Mouse (Mus musculus) urinary bladder, postnatal 25 days (tissue): ENCODE results near the gene Retsat.

ENCODE experiments used
- DNase-seq: peaks from one replicate; pipeline ENCODE4 v3.0.0; 2022; ENCODE audit warnings: low spot score

Retsat gene

DNA sequence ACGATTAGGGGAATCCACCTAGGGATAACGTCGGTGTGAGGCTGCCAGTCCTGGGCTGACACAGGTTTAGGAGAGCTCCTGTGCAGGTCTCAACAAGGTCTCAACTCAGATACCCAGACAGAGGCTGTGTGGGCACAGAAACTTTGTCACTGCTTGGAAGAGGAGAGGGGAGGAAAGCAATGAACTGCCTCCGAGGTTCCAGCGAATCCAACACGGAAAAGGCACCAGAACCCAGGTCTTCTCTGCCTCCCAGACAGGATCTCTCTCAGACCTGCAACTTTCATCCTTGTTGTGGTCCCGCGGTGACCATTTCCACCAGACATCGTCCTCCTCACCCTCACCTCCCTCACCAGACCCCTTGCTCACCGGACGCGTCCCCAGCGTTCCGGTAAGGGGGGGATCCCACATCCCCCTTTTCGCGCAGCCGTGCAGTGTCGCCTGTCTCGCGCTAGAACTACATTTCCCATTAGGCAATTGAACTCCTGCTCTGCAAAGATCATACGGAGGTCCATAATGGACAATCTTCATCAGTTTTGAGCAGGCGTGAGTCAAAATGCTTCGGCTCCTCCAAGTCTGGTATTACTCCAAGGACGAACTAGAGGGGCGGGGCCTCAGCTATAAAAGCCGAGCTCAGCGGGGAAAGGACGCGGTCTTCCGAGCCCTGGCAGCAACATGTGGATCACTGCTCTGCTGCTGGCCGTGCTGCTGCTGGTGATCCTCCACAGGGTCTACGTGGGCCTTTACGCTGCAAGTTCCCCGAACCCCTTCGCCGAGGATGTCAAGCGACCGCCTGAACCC lies at the start of gene Retsat, which contains the start of gene Elmod3:
Gene Retsat (plus strand): TSS at position 520 of the 798 bp plus-strand sequence.
Gene Elmod3 (minus strand): TSS at position 458 of the 798 bp plus-strand sequence.
- peak; percentile 89 for DNase-seq

DNA sequence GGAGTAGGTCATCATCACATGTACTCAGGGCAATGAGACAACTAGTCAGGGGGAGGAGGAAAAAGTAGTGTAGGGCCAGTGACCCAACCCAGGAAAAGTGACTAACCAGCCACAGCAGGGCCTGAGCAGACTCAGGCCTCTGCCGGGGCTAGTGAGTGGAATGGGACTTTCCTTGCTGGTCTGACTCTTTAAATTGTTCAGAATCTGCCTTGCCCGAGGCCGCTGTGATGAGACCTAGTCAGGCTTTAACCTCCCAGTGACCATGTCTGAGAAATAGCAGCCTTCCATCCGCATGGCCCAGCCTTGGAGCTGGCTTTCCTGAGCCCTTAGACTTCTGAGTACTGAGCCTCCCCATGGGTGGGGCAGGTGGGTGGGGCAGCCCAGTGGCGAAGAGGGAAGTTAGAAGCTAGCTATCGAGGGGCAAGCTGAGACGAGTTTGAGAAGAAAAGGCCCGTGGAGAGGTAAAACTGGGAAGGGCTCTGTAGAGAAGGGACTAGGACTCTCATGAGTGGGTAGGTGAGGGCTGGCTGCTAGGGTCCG lies 49.2 kb upstream of the Retsat start:
- DNase-seq, result peak; percentile 65

DNA sequence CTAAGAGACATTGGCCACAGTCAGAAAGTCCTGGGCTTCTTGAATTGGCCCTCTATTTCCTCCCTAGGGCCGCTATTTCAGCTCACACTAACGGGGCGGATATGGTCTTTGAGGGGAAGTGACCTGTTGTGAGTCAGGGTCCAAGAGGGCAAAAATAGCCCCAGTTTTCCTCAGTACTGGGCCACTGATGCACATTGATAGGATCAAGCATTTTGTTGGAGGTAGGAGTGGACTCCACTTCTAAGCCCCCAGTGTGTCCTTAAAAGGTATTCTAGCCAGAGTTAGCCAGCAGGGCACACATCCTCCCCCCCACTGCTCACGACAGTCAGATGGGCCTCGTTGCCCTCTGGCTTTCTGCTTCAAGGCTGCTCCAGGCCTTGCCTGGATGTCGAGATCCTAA lies 48.2 kb upstream of the Retsat start:
- DNase-seq, result no peak

DNA sequence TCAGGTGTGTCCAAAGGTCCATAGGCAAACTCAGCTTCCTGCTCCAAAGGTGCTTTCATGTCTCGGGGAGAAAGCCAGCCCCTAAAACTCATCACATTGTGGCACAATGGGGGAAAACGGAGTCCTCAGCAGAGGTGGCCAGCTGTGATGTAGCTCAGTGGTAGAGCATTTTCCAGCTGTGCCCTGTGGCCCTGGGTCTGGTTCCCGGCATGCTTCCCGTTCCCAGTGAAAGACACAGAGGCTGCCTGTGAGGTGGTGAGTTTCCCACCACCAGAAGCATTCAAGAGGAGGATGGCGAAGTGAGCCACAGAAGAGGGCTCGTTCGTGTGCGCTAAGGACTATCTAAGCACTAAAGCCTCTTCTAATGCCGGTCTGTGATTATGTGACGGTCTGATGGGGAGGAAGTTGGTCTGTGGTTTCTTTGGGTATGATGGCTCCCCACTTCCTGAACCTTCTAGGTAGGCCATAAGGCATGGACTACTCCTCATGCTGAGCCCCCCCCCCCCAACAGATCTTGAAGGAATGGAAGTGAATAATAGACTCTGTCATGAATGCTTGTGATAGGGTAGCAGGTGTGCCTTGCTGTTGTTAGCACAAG lies 47.7 kb upstream of the Retsat start:
- DNase-seq, result no peak

DNA sequence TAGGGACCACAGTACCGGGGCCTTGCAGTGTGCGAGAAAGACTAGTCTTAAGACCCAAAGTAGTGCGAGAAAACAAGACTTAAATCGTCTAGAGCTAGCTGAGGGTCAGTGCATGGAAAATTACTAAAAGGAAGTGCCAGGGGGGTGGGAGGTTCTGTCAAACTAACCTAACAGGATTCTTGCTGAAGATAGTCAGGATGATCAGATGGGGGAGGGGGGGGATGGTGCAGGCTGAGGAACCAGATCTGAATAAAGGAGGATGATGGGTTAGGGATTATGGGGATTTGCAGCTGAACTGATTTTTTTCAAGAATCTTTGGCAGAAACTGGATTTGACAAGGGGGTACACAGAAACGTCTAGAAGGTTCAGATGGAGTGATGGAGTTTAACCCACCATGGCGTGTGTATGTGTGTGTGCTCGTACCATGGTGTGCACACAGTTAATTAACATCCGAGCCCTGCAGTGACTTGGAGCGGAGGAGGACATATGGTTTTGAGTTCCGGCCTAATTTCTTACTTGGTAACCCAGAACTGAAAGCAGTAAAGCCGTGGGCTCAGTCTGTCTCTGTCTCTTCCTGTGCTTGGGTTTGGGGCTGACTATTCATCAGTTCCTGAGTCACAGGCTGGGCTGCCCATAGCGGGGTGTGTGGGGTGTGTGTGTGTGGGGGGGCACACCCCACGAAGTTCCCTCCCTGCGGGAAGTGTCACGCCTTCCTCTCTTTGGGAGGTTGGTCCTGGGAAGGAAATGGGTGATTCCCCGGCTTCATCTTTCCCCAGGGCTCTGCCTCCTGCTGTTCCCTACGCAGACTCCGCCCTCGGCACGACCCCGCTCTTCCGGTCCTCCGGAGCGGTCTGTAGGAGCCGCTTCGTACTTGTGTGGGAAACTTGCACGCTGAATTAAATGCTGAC lies 45.9 kb upstream of the Retsat start:
- DNase-seq, result peak; percentile 48

DNA sequence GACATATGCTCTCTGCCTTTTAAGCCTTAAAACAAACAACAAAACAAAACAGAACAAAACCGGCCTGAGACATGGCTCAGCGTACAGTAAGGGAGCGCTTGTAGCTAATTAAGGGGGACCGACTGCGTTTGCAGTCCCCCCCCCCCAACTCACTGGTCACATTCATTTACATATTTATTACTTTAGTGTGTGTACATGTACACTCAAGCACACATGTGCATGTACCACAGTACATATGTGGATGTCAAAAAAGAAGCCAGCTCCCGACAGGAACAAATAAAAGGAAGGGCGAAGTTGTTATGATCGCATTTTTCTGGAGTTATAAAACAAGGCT lies 45.2 kb upstream of the Retsat start:
- DNase-seq, result no peak

DNA sequence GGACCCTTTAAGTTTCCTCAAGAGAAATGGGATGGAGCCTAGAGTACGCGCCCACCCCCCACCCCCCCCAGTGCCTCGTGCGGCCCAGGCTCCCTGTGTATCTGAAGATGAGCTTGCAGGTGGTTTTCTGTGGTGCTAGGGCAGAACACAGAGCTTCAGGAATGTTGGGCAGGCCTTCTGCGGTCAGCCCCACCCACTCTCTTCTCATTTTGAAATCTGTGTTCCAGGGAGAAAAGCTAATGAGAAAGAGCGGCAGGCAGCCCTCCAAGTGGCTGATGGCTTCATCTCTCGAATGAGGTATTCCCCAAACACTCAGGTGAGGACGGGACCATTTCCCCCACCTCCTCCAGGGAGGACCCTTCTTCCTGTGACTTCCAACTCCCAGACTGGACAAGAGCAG lies 37.5 kb upstream of the Retsat start:
- no peak for DNase-seq

DNA sequence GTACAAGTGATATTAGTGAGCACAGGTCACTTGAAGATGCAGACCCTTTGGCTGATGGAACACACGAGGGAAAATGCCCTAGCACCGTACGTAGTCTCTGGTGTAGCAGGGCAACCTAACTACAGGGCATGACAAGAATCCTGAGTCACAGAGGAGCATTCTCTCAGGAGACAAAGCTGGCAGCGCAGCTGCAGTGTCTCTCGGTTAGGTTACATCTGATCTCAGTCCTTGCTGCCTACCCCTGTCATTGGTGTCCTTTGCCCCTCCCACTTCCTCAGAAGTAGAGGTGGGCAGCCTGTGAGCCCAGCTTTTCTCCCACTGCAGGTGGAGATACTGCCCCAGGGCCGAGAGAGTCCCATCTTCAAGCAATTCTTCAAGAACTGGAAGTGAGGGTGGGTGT lies 35.8 kb upstream of the Retsat start:
- DNase-seq, result no peak

DNA sequence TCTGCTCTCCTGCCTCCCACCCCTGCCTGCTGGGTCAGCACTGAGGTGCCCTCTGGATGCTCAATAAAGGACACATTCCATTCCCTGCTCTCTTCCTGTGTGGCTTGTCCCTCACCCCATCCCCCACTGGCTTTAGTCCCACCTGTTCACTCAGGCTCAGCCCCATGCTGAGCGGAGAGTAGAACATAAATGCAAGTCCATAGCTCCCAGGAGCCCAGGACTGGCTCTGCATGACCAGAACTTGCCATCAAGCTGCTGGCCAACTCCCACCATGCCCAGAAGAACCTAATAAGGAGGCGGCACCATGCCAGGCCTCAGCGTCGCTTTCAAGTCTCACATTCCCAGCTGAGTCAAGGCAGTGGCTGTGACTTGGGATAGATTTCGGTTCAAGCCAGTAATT lies 35.4 kb upstream of the Retsat start:
- no peak for DNase-seq

DNA sequence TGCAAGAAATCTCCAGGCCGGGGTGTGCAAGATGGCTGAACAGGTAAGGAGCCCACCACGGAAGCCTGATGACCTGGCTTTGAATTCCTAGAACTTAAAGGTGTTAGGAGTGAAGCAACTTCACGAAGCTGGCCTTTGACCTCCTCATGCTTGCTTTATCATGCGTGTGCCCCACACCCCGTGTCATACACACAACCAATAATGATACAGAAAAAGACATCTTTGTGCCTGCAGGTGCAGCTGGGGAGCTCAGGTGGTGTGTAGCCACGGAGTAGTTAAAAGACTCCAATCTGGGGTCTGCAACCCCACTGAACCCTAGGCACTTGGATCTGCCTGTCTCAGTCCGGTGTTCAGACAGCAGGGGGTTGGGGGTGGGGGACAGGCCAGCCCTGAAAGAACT lies 32.8 kb upstream of the Retsat start:
- no peak for DNase-seq

DNA sequence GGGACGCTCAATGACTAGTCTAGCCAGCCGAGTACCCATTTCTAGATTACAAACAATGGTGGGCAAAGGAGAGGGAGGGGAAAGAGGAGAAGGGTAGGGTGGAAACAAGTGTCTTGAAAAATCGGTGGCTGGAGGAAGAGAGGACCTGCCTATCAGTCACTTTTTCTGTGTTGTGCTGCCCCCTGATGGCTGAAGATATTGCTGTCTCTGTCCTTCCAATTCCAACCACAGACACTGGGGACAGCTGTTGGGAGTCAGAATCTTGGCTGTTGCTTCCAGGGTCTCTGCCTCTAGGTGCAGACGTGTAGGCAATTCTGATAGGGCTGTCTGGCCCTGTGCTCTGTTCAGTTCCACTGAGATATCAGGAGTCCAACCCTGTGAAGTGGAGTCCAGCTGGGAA lies 32.2 kb upstream of the Retsat start:
- DNase-seq, result peak; percentile 85

DNA sequence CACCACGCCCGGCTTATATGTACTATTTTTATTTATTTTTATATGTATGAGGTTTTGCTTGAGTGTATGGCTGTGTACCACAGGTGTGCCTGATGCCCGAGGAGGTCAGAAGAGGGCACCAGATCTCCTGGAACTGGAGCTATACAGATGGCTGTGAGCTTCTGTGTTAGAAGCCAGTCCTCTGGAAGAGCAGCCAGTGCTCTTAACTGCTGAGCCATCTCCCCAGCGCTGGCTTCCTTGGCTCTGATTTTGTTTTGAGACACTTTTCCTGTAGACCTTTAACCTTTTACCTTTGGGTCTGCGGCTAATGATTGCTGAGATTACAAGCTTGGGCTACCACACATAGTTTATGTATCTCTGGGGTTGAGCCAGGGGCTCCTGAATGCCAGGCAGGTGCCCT lies 30.8 kb upstream of the Retsat start:
- DNase-seq, result no peak

DNA sequence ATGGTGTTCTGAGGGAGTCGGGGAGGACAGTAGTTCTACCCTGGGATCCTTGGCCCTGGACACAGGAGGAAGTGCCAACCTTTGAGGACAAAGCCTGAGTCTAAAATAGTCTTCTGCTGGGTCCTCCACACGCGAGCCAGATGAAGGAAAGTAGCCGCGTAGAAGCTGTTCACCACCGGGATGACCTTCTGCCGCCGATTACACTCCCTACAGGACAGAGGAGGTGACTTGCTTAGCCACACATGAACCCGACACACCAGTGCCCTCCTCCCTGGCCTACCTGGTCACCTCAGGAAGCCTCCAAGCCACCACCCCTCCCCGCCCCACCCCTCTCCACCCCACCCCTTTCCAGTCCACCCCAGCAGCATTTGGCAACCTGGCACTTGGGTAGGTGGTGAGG lies 29.5 kb upstream of the Retsat start:
- DNase-seq, result no peak

DNA sequence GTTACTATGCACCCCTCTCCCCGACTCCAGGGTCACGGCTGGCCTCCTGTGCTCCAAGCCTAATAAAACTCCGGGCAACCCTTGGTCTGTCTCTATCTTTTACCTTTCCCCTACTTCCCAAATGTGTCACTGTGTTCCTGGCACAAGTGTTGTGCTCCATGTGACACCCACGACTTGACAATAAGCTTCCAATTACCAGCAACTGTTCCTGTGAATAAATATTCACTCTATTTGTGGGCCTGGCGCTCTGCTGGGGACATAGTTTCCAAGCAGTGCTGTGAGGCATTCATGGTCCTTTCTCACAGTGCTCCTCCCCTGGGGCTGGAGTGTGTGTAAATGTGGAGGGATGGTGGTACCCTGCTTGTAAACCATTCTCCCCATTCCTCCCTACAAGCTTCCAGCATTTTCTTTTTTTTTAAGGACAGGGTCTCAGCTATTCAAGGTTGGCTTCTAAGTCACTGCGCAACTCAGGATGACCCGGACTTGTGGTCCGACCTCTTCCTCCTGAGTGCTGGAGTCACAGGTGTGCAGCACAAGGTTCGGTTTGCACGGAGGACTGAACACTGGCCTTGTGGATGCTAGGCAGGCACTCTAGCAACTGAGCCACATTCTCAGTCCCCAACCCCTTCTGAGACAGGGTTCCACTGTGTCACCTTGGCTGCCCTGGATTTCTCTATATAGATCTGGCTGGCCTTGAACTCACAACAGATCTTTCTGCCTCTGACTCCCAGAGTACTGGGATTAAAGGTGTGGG lies 27.5 kb upstream of the Retsat start:
- no peak for DNase-seq

DNA sequence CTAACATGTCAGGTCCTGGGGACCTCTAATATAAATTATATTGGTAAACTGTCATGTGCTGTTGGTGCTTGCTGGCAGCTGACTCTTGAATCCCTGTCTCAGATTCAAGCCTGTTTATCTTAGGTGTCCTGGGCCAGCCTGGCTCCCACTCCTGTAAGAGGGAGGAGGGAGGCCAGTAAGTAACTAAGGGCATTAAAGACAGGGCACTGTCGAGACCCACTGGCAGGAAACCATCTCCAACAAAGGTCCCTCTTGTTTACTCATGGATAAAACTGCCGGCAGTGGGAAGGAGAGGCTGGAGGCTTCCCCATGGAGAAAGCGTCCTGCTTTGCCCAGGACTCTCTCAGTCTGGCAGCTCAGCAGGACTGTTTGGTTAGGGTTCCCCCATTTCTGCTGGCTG lies 26.4 kb upstream of the Retsat start:
- DNase-seq, result no peak

DNA sequence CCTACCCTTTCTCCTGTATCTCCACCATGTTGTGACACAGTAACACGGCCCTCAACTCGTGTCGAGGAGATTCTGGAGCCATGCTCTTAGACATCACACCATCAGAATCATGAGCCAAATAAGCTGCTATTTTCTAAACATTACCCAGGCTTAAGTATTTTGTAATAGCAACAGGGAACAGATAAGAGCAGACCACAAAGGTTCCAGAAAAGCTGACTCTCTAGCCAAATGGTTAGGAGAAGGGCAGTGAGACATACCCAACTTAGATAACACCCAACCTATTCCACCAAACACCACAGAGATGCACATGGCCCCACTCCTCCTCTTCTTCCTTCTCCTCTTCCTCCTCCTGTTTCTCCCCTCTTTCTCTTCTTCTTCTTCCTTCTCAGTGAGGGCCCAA lies 22.2 kb upstream of the Retsat start:
- DNase-seq, result no peak

DNA sequence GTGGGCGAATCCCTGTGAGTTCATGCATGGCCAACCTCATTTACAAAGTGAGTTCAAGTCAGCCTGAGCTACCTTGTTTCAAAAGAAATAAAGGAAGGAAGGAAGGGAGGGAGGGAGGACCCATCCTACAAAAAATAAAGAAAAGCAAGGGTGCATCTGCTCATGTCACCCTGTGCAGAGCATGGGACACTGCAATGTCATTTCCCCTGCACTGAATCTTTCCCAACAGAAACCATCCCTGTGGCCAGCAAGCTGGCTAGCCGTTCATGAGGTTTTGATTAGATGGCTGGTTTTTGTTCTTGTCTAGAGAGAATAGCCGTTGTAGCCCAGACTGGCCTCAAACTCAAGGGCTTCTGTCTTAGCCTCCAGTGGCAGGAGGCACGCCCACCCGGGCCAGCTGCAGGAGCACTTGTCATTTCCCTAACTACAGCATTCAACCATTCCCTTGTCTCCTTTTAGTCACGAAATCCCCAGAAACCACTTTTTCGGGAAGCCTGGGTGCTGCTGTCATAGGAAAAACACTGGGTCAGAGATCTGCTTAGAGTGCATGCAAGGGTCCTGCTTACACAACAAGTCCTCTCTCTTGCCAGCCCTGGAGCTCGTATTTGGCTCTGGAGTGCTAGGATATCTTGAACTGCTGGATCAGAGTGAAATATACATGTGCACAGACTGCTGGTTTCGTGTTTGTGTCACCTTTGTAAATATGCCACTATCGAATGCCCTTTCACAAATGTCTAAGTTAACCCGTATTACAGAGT lies 16.5 kb upstream of the Retsat start:
- DNase-seq, result no peak

DNA sequence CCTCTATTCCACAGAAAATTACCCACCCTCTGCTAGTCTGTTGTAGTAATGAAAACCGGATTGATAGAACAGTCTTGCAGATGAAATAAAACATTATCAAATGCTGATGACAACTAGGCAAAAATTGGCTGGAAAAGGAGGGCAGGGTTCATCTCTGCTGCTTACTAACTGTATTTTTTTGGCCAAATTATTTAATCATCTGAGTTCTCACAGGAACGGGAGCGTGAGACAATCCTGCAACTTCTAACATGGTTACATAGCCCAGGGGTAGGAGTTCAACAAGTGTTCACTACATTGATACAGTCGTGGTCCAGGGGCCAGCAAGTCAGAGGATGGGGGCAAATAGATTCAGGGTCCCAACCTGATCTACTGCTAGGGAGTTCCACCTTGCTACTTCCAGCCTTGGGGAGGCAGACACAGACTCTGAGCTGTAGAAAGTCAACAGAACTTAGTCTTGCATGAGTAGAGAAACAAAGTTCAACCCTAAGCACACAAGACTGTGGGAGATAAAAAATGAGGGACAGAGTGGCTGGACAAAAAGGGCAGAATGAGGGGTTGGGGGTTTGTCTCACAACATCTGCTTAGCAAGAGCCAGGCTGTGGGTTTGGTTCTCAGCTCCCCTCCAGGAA lies 14.9 kb upstream of the Retsat start:
- no peak for DNase-seq

DNA sequence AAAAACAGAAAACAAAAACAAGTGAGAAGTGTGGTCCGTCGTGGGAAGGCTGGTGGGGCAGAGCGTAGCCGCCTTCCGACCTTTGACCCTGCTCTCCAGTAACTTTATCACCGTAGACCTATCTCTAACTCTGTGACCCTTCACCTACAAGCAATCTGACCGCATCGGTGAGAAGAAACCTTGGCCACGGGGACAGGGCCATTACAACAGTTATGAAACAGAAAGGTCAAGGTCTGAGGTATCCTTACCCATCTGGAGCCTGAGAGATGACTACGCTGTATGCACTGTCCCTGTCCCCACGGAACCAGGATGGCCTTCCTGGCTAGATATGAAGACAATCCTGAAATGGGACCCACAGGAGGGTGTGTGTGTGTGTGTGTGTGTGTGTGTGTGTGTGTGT lies 14.1 kb upstream of the Retsat start:
- DNase-seq, result no peak

DNA sequence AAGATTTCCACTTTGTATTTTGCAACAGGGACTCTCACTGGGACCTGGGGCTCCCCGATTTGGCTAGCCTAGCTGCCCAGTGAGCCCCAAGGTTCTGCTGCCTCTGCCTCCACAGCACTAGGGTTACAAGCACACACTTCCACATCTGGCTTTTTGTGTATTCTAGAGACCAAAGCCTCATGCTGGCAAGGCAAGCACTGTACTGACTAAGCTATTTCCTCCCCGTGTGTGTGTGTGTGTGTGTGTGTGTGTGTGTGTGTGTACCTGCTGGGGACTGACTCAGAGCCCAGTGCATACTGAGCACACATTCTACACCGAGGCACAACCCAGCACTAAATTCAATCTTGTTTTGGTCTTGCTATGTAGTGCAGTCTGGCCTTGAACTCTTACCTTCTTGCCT lies 11.6 kb upstream of the Retsat start:
- DNase-seq, result no peak

DNA sequence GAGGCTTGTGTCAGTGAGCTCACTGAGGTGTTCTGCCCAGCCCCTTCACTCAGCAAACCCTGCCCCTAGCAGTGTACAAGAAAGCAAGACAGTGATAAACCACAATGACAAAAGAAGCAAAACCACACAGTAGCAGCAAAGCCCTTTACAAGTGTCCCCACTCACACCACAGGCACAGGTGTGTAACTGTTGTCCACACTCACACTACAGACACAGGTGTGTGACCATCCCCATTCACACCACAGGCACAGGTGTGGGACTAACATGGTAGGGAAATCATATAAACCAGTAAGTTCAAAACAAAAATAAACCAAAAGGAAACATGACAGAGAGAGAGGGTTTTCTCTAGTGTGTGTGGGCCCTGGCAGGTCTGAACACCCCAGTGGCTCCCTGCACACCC lies 10.0 kb upstream of the Retsat start:
- DNase-seq, result no peak
